Mouse (Mus musculus): ENCODE data around the gene Tmem176b.

- TF ChIP-seq CTCF (IDR thresholded peaks at IDR 0.05; ENCODE audit: borderline replicate concordance, control insufficient read depth, extremely low read depth, insufficient read depth, low read length, poor library complexity) (no peak), POLR2A (IDR thresholded peaks at IDR 0.05; ENCODE audit: control insufficient read depth, extremely low read depth, insufficient read depth, low read length, poor library complexity) (no peak)
Measured at GRCm38 (mm10) chr6:48845086-48845485, 3.8 kb upstream of the Tmem176b start.

Data from thymus, adult 2 months (tissue).